Mouse (Mus musculus) ES-E14 (cell line): ENCODE results near the gene Baiap2l2. TPM values are rescaled to one million over a fixed set of nuclear protein-coding genes. Genes with fewer than 3 reads are reported as not detected.

ENCODE experiments used
- DNase-seq: peaks from one replicate; pipeline ENCODE4 v3.0.0-alpha.2; 2013; ENCODE audit warnings: low read depth, low spot score
- H3K27ac ChIP-seq: 2 replicates; pipeline ENCODE4 v1.5.1; 2012; ENCODE audit warnings: low read depth, mild to moderate bottlenecking, low read length, moderate library complexity, mixed read lengths; ENCODE audit not compliant: poor library complexity, insufficient read depth, severe bottlenecking
- H3K36me3 ChIP-seq: 2 replicates; pipeline ENCODE4 v1.6.1; 2012; ENCODE audit warnings: mild to moderate bottlenecking, low read length, moderate library complexity, mixed read lengths; ENCODE audit not compliant: control insufficient read depth, poor library complexity, insufficient read depth, severe bottlenecking
- H3K4me1 ChIP-seq, 2 experiments: fragments of 150-350 bp in 1 of 2; sonication (generic) in 1 of 2; 2 replicates each; pipeline ENCODE4 v1.6.1; 2012; ENCODE audit warnings: low read length in 2 of 2, mild to moderate bottlenecking in 1 of 2, mixed read lengths in 1 of 2; ENCODE audit not compliant: control insufficient read depth in 2 of 2, insufficient read depth in 2 of 2, poor library complexity in 1 of 2
- H3K4me3 ChIP-seq, 2 experiments: fragments of 150-350 bp in 1 of 2; sonication (generic) in 1 of 2; 2 replicates each; pipeline ENCODE4 v1.5.1; 2012; ENCODE audit warnings: low read length in 2 of 2, low read depth in 1 of 2, mild to moderate bottlenecking in 1 of 2, mixed read lengths in 1 of 2; ENCODE audit not compliant: insufficient read depth in 1 of 2, poor library complexity in 1 of 2, severe bottlenecking in 1 of 2
- H3K9ac ChIP-seq: 2 replicates; pipeline ENCODE4 v1.6.1; 2012; ENCODE audit warnings: low read depth, mild to moderate bottlenecking, low read length, mixed read lengths; ENCODE audit not compliant: poor library complexity, insufficient read depth, severe bottlenecking
- H3K9me3 ChIP-seq: fragments of 150-350 bp; sonication (generic); 2 replicates; pipeline ENCODE4 v1.6.1; 2012; ENCODE audit warnings: low read depth, mild to moderate bottlenecking, low read length; ENCODE audit not compliant: control insufficient read depth, insufficient read depth
- CHD2 ChIP-seq: IDR thresholded peaks from 2 replicates; pipeline ENCODE4 v1.6.1; 2014; ENCODE audit warnings: mild to moderate bottlenecking, low read depth, low read length, inconsistent platforms
- HCFC1 ChIP-seq: IDR thresholded peaks from 2 replicates; pipeline ENCODE4 v1.6.1; 2012; ENCODE audit warnings: low read length, inconsistent platforms, borderline replicate concordance; ENCODE audit not compliant: insufficient read depth
- MAFK ChIP-seq: IDR thresholded peaks from 2 replicates; pipeline ENCODE4 v1.6.1; 2014; ENCODE audit warnings: mild to moderate bottlenecking, low read depth, low read length, inconsistent platforms; ENCODE audit not compliant: insufficient read depth
- ZC3H11A ChIP-seq: IDR thresholded peaks from 2 replicates; pipeline ENCODE4 v1.6.1; 2012; ENCODE audit warnings: low read depth, mild to moderate bottlenecking, inconsistent platforms, low read length, borderline replicate concordance
- ZNF384 ChIP-seq: IDR thresholded peaks from 2 replicates; pipeline ENCODE4 v1.6.1; 2012; ENCODE audit warnings: low read depth, low read length, inconsistent platforms
- in situ Hi-C, 2 experiments: fragments of 600-800 bp; cut with MboI; formaldehyde crosslinking; loops; one replicate each; pipeline ENCODE4 v1.15.1; 2025; ENCODE audit warnings: low sequenced_read_pairs in 2 of 2, inconsistent platforms in 1 of 2; ENCODE audit not compliant: unreplicated experiment in 2 of 2
- total RNA-seq: library from RNA; depleted of rRNA; stranded (reverse); fragments of 300-350 nt; gene quantifications from 2 replicates; pipeline ENCODE4 v1.2.3, GENCODE M21; 2012

The Baiap2l2 gene
- total RNA-seq, 1 experiment: 0.13 TPM

DNA sequence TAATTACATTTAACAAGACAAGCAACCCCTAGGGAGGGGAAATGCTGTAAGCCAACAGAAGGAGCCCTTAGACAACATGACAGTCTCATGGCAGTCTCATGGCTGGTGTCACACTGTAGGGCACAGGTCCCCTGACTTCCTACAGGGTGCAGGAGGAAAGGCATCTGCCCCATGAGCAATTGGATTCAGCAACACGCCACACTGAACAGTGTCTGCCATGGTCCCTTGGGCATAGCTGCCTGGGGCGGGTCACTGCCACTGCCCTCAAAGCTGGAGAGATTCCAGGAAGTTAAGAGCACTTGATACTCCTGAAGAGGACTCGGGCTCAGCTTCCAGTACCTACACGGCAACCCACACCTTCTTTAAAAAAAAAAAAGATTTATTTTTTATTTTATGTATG is 40.9 kb upstream of the Baiap2l2 start:
- Histone ChIP-seq H3K9me3 (no peaks in the 10 kb centered on the region), H3K4me3 (no peak overlapping the region), H3K27ac (no peak overlapping the region), H3K4me1 (peaks cover 2 to 18% of the 10 kb centered on the region in 2 experiments; a peak in 2 of 4 replicates), H3K9ac (peak overlapping the region; percentile 23), H3K36me3 (peaks cover 8% of the 10 kb centered on the region; the same call in 1 of the 2 replicates)
- in situ Hi-C loops: no loop called here
- no peak for DNase-seq
- TF ChIP-seq HCFC1 (no peak), ZNF384 (no peak), CHD2 (no peak), ZC3H11A (no peak), MAFK (no peak)

DNA sequence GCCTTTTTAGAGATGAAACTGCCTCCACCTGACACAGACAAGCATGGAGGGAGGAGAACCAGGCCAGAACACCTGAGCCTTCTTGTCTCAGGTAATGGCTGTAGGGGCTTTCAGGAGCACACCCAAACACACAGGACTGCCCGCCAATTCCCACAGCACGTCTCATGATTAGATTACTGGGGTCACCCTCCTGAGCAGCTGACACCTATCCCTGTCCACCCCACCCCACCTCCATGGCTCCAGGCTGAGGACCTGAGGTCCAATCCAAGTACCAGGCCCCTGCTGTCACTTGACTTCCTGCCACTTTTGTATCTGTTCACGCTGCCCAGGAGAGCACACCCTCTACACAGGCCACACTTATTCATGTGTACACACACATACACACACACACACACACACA is 40.4 kb upstream of the Baiap2l2 start:
- Histone ChIP-seq H3K9me3 (no peaks in the 10 kb centered on the region), H3K9ac (0 out of 2 replicates have a peak overlapping the region, but pooled peaks have one; percentile 16), H3K4me1 (peaks cover 2 to 18% of the 10 kb centered on the region in 2 experiments; a peak in 2 of 4 replicates), H3K4me3 (no peak overlapping the region), H3K27ac (no peak overlapping the region), H3K36me3 (peaks cover 8% of the 10 kb centered on the region; the same call in 1 of the 2 replicates)
- in situ Hi-C loops: no loop called here
- TF ChIP-seq ZC3H11A (no peak), ZNF384 (no peak), HCFC1 (no peak), CHD2 (no peak), MAFK (no peak)
- no peak for DNase-seq

DNA sequence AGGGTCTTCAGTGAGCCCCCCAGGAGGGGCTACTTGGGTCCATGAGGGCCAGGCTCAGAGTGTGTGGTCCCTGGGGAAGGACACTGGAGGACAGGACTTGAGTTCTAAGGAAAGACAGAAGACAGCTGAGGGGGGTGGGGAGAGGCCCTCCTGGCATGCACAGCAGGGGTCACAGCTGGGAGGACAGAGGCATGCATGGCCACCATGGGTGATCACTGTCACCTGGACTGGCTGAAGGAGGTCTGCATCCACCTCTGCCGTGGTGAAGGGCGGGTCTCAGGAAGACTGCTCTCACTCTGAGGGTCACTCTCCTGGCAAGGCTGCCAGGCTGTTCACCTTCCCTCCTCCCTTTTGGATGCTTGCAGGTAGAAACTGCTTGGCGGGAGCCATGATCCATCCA is 39.0 kb upstream of the Baiap2l2 start:
- TF ChIP-seq ZC3H11A: no peak
- TF ChIP-seq HCFC1: no peak
- TF ChIP-seq ZNF384: no peak
- no peak for TF ChIP-seq MAFK
- no peak for TF ChIP-seq CHD2
- H3K9ac ChIP-seq: no peak overlapping the region
- in situ Hi-C loops: no loop called here
- no peak overlapping the region; the same call in 1 of the 2 replicates for H3K27ac ChIP-seq
- DNase-seq: no peak
- no peaks in the 10 kb centered on the region for H3K9me3 ChIP-seq
- H3K36me3 ChIP-seq: peaks cover 8% of the 10 kb centered on the region; the same call in 1 of the 2 replicates
- H3K4me1 ChIP-seq: peaks cover 2 to 22% of the 10 kb centered on the region in 2 experiments; a peak in 2 of 4 replicates
- no peak overlapping the region for H3K4me3 ChIP-seq

DNA sequence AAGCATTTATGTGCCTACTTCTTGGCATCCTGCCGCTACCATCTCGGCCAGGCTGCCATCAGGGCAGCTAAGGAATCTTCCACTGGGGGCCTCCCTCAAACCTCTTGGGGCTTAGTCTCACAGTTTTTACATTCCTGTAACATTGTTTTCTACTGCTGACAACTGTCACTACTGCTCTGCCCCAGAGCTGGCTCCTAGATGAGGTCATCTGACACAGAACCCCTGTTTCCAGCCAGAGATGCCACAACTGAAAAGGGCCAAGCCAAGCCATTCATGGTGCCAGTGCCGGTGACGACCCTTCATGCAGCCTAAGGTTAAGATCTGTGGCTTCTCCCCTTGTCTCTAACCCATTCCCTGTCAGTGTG is 38.4 kb upstream of the Baiap2l2 start:
- TF ChIP-seq CHD2 (no peak), ZC3H11A (no peak), HCFC1 (no peak), ZNF384 (no peak), MAFK (no peak)
- no peak overlapping the region for H3K27ac ChIP-seq
- no peak for DNase-seq
- H3K4me1 ChIP-seq: peaks cover 2 to 22% of the 10 kb centered on the region in 2 experiments; a peak in 2 of 4 replicates
- no peak overlapping the region for H3K9ac ChIP-seq
- in situ Hi-C loops: no loop called here
- H3K9me3 ChIP-seq: no peaks in the 10 kb centered on the region
- H3K4me3 ChIP-seq: no peak overlapping the region
- peaks cover 8% of the 10 kb centered on the region; the same call in 1 of the 2 replicates for H3K36me3 ChIP-seq
